Mouse (Mus musculus) liver, embryonic 11.5 days (tissue): ENCODE results near the gene Nav2. TPM values are rescaled to one million over a fixed set of nuclear protein-coding genes. Genes with fewer than 3 reads are reported as not detected.

Experiments
- ATAC-seq: fragments of 200-750 bp; cut with Nextera tagmentation; replicated peaks from 2 replicates; pipeline ENCODE4 v1.8.0; 2017; ENCODE audit warnings: moderate number of reproducible peaks, mild to moderate bottlenecking, moderate TSS enrichment, moderate library complexity; ENCODE audit not compliant: low FRiP score
- DNase-seq: peaks from one replicate; pipeline ENCODE4 v3.0.0-alpha.2; 2017; ENCODE audit warnings: low spot score
- H3K27ac ChIP-seq: fragments of 300-500 bp; sonication (generic); 2 replicates; pipeline ENCODE4 v1.5.1; 2014; ENCODE audit warnings: mild to moderate bottlenecking, low read depth, low read length, control low read depth
- H3K27me3 ChIP-seq: fragments of 300-500 bp; sonication (generic); replicated peaks from 2 replicates; pipeline ENCODE4 v1.6.1; 2014; ENCODE audit warnings: low read length, mixed read lengths; ENCODE audit not compliant: control insufficient read depth, insufficient read depth
- H3K36me3 ChIP-seq: fragments of 300-500 bp; sonication (generic); 2 replicates; pipeline ENCODE4 v1.6.1; 2014; ENCODE audit warnings: mild to moderate bottlenecking, low read length, moderate library complexity, mixed read lengths; ENCODE audit not compliant: control insufficient read depth, insufficient read depth
- H3K4me1 ChIP-seq: fragments of 300-500 bp; sonication (generic); replicated peaks from 2 replicates; pipeline ENCODE4 v1.6.1; 2014; ENCODE audit warnings: low read length, mixed read lengths; ENCODE audit not compliant: control insufficient read depth, insufficient read depth
- H3K4me2 ChIP-seq: fragments of 300-500 bp; sonication (generic); 2 replicates; pipeline ENCODE4 v1.6.1; 2014; ENCODE audit warnings: mild to moderate bottlenecking, control low read depth, moderate library complexity
- H3K4me3 ChIP-seq: fragments of 300-500 bp; sonication (generic); 2 replicates; pipeline ENCODE4 v1.5.1; 2014; ENCODE audit warnings: low read depth, low read length, control low read depth
- H3K9ac ChIP-seq: fragments of 300-500 bp; sonication (generic); 2 replicates; pipeline ENCODE4 v1.6.1; 2014; ENCODE audit warnings: low read depth, low read length, control low read depth
- H3K9me3 ChIP-seq: fragments of 300-500 bp; sonication (generic); 2 replicates; pipeline ENCODE4 v1.6.1; 2016; ENCODE audit warnings: low read length, inconsistent platforms, mixed read lengths; ENCODE audit not compliant: control insufficient read depth
- WGBS: fragments of 180-500 bp; shearing (Covaris S2); extraction: QIAGEN DNeasy Blood & Tissue Kit; methylation state at CpG from one replicate; pipeline ENCODE4 v1.1.7; 2014; 5-methylcytosine and 5-hydroxymethylcytosine counted together
- polyA plus RNA-seq: library from polyadenylated mRNA; unstranded; fragments of >200 nt; fragmentation: Nextera tagmentation; extraction: Ambion mirVana; gene quantifications from 2 replicates; pipeline ENCODE4 v1.2.1, GENCODE M21; 2014

Nav2 gene
- polyA plus RNA-seq, 1 experiment from 2014 or later = 6.2 TPM

DNA sequence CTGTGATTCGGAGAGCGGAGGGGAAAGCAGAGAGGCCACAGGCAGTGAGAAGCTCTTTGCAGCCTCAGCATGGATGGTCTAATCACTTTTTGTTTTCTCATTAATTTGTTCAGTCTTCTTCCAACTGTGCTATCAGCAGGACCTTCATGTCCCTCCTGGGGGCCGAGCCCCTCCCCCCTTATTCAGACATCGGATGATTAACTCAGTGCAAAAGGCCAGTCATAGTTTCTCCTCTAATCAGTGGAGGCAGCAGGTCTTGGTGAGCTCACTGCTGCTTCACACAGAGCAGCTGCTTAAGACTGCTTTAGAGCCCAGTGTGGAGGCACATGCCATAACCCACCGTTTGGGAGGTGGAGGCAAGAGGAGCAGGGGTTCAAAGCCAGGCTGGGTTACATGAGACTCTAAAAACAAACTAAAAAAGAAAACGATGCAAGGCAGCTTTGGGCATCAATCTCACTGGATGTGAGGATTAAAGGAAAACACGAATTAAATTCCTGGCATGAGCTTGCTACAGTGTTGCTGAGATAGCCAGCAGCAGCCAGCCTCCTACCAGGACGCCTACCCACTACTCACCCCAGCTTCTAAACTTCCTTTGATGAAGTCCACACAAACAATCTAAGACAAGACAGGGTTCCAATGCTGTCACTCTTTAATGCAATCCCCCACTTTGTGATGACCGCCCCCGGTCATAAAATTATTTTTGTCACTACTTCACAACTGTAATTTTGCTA is 120.9 kb downstream of the Nav2 start:
- ATAC-seq = no peak
- Histone ChIP-seq H3K9ac (no peak overlapping the region), H3K27ac (no peak overlapping the region), H3K4me1 (no peaks in the 10 kb centered on the region), H3K27me3 (no peaks in the 10 kb centered on the region), H3K9me3 (no peaks in the 10 kb centered on the region), H3K4me3 (no peak overlapping the region), H3K4me2 (no peak overlapping the region), H3K36me3 (no peaks in the 10 kb centered on the region)
- 49% methylated on average over 10 of the region's 10 CpGs for WGBS
- no peak for DNase-seq

DNA sequence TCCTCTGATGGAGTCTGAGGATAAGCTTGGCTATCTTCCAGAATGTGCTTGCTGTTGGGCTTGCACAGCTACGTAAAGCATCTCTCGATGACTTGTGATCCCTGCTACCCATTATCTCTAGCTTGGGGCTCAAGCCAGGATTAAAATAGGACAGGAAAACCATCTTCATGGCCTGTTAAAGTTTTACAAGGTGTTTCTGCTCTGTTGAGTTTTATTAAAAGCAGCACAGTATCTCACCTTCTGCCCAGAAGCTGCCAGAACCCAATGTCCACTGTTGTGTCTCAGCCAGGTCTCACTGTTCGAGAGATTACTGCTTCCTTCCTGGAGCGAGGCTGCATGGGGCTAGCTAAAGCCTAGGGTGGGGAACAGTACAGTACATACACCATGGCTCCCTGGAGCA is 123.7 kb downstream of the Nav2 start:
- Histone ChIP-seq H3K27ac (no peak overlapping the region), H3K27me3 (no peaks in the 10 kb centered on the region), H3K4me2 (no peak overlapping the region), H3K4me1 (no peaks in the 10 kb centered on the region), H3K36me3 (no peaks in the 10 kb centered on the region), H3K9ac (no peak overlapping the region), H3K4me3 (no peak overlapping the region), H3K9me3 (no peaks in the 10 kb centered on the region)
- WGBS = 68% methylated on average over 4 of the region's 4 CpGs
- DNase-seq (no peak), ATAC-seq (no peak)

DNA sequence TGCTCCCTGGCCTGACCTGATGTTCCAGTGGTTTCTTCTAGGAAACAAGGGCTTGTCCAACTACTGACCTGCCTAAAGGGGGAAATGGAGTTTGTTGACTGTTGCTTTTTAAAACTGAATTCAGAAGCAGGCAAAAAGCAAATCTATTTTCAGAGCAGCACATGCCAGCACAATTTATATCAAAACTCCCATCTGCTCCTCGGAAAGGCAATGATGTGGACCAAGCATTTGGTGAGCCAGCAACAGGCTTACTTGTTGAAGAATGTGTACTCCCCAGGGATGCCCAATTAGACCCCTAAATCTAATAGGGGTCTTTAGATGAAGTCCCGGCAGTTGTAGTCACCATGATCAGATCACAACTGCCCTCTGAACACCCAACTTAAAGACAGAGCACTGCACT is 125.7 kb downstream of the Nav2 start:
- Histone ChIP-seq H3K9me3 (no peaks in the 10 kb centered on the region), H3K4me2 (no peak overlapping the region), H3K27me3 (no peaks in the 10 kb centered on the region), H3K36me3 (no peaks in the 10 kb centered on the region), H3K9ac (no peak overlapping the region), H3K4me3 (no peak overlapping the region), H3K4me1 (no peaks in the 10 kb centered on the region), H3K27ac (no peak overlapping the region)
- DNase-seq = no peak
- 76% methylated on average over 2 of the region's 2 CpGs for WGBS
- no peak for ATAC-seq

DNA sequence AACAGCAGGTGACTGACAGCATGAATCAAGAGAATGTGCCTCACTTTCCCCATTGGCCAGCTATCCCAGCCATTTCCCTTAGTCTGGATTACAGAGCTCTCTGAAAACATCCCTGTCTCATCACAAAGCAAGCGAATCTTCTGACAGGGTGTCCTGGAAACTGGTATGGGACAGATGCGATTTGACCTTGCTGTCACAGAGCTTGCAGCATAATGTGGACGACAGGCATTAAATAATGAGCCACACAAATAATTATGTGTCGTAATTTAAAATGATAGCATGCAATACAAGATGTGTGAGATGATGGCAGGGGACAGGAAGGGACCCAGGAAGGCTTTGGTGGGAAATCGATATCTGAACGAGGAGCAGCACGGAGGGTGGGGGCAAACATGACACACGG is 131.6 kb downstream of the Nav2 start:
- no peak overlapping the region for H3K9ac ChIP-seq
- DNase-seq = no peak
- WGBS = 80% methylated on average over 8 of the region's 8 CpGs

DNA sequence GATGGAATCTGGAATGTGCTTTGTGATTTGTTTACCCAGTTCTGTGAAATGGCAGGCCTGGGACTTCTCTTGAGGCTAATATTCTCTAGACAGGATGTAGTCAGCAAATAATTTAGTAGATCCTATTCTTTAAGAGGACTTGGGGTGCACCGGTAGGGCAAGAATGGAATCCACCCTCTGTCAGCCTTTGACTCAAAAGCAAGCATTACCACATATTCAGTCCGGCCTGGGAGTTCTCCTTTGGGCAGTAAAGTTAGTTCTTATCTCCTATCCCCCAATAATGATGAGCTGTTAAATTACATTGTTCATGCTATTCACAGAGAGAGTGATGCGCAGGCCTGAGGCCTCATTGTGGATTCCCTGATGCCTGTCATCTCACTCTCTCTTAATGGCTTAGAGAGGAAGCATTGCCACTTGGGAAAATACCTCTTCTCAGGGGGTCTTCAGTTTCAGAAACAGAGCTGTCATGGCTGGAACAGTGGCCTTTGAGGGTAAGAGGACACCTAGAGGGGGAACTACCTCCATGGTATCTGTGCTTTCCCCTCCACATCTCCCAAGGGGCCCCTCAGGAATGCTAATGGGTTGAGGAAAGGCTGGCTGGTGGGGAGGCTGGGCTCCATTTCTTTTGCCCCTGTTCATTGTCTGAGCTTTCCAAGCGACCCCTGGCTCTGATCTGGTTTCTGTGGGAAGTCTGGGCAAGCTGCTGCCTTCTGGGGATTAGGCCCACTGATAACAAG is 133.0 kb downstream of the Nav2 start:
- no peak overlapping the region for H3K4me2 ChIP-seq
- no peak overlapping the region for H3K4me3 ChIP-seq
- ATAC-seq (no peak), DNase-seq (no peak)
- H3K27me3 ChIP-seq = no peaks in the 10 kb centered on the region
- no peaks in the 10 kb centered on the region for H3K4me1 ChIP-seq
- H3K36me3 ChIP-seq = no peaks in the 10 kb centered on the region
- H3K9ac ChIP-seq = no peak overlapping the region
- H3K9me3 ChIP-seq = no peaks in the 10 kb centered on the region
- WGBS = 53% methylated on average over 4 of the region's 4 CpGs
- H3K27ac ChIP-seq = no peak overlapping the region

More for the DNA sequence above, 131.6 kb downstream of the Nav2 start:
- Histone ChIP-seq H3K4me3 (no peak overlapping the region), H3K27me3 (no peaks in the 10 kb centered on the region), H3K27ac (no peak overlapping the region), H3K4me2 (no peak overlapping the region), H3K9me3 (no peaks in the 10 kb centered on the region), H3K36me3 (no peaks in the 10 kb centered on the region), H3K4me1 (no peaks in the 10 kb centered on the region)
- no peak for ATAC-seq

DNA sequence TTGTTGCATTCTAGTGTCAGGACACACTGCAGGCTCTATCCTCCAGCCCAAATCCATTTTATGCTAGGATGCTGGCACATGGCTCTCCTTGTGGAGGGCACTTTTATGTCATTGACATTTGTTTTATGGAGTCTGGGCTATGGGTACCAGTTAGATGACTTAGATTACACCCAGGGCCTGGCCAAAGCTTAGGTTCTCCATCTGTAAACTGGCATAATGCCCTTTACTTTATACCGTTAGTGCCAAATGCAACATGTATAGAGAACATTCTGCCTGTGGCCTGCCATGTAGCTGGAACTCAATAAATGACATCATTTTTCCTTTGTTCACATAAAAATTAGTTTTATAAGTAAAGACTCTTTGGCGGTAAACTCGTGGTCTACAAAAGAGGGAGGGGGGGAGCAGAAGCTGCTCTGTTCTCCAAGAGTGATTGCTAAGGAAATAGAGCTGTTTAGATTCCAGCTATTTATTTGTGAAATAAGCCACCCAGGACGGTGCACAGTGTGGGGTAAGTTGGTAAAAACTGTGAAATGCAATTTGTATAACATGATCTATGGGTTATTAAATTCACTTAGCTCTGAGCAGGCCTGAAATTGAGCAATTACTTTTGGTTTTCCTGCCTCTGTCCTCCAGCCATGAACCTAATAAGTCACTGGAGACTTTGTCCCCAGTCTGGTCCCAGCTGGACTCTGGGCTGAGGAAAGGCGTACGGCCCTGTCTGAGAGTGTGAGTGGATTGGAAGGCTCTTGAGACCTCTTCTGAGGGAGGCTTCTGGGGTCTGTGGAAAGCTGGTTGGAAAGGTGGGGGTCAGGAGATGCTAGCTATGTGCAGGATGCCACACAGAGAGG is 137.2 kb downstream of the Nav2 start:
- DNase-seq = no peak
- Histone ChIP-seq H3K36me3 (no peaks in the 10 kb centered on the region), H3K9ac (no peak overlapping the region), H3K9me3 (no peaks in the 10 kb centered on the region), H3K4me1 (no peaks in the 10 kb centered on the region), H3K4me3 (no peak overlapping the region), H3K27ac (no peak overlapping the region), H3K27me3 (peaks cover 5% of the 10 kb centered on the region; the same call in 1 of the 2 replicates), H3K4me2 (no peak overlapping the region)
- WGBS = 76% methylated on average over 6 of the region's 6 CpGs
- ATAC-seq = no peak

DNA sequence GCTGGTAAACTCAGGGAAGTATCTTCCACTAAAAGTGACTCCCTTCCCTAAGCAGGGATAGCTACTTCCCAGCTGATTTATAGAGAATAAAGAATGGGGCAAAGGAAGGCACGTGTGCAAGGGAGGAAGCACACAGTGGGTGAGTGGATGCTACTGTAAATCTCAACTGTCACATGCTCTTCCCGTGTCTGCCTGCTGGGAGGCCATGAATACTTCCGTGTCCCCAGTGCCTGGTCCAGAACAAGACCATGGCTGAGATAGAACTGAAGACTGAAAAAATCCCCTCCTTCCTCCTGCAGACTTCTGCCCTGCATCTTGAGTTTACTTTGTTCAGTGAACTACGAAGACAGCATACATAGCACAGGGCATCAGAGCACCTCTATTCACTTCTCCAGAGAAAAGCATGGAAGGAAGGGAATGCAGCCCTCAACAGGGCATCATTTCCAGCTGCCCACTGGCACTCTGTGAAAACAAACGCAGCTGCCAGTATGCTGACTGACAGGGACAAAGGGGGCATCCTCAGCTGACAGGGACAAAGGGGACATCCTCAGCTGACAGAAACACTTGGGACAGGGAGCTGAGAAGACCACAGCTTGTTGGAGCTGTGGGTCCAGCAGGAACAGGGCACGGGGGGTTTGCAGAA is 138.0 kb downstream of the Nav2 start:
- no peak for DNase-seq
- ATAC-seq = no peak
- no peak overlapping the region for H3K4me3 ChIP-seq
- whole genome bisulfite sequencing = 58% methylated on average over 6 of the region's 6 CpGs
- H3K9me3 ChIP-seq = no peaks in the 10 kb centered on the region
- no peaks in the 10 kb centered on the region for H3K4me1 ChIP-seq
- H3K4me2 ChIP-seq = no peak overlapping the region
- H3K9ac ChIP-seq = no peak overlapping the region
- no peak overlapping the region for H3K27ac ChIP-seq
- peaks cover 5% of the 10 kb centered on the region; the same call in 1 of the 2 replicates for H3K27me3 ChIP-seq
- H3K36me3 ChIP-seq = no peaks in the 10 kb centered on the region

DNA sequence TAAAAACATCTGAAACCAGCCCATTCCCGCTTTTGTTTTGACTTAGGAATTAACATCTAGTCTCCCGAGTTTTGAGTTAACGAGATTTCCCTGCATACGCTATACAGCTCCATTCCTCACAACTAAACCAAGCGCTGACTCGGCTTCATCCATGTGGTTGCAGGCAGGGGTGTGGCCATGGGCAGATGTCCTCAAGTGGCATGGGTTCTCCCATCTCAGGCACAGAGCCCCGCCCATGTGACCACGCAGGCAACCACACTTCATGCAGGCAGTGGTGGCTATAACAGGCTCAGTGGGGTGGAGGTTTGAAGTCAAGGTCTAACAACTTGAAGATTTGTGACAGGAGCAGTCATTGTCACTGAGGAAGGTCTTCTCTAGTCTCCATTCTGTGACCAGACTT is 138.8 kb downstream of the Nav2 start:
- H3K4me1 ChIP-seq = no peaks in the 10 kb centered on the region
- peaks cover 5% of the 10 kb centered on the region; the same call in 1 of the 2 replicates for H3K27me3 ChIP-seq
- H3K27ac ChIP-seq = no peak overlapping the region
- ATAC-seq (no peak), DNase-seq (no peak)
- no peaks in the 10 kb centered on the region for H3K36me3 ChIP-seq
- H3K9me3 ChIP-seq = no peaks in the 10 kb centered on the region
- no peak overlapping the region for H3K4me2 ChIP-seq
- no peak overlapping the region for H3K9ac ChIP-seq
- WGBS = 53% methylated on average over 8 of the region's 8 CpGs
- no peak overlapping the region for H3K4me3 ChIP-seq
